Comparison of ENCODE assay signal across 10 mouse cellular contexts in the genomic region with DNA sequence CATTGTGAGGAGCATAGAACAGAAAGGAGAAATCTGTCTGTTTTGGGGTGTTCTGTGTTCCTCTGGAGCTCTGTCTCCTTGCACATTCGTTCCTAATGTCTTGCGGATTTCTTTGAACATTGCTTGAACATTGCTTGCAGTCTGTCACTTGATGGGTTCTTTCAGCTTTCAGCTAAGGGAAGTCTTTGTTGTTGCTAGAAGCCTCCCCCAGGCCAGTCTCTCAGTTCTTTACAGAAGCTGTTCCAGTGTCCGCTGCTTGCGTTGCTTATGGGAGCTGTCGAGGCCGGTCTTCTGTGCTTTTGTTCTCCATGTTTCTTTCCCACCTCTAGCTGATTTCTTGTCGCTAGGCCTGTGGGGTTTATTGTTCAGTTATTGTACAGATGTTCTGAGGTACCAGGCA. TPM values are rescaled to one million over a fixed set of nuclear protein-coding genes. Genes with fewer than 3 reads are reported as not detected.
DNase-seq lines count a peak whose midpoint lies in the region; ATAC-seq and TF ChIP-seq lines count a peak whose summit lies in the region.
"Had no signal": no experiment of that assay in that cellular context is flagged by ENCODE, and none has a peak within 500 bp of the region (broad histone marks: within the 10 kb centered on the region; RNA-seq: fewer than 3 reads in every experiment).

No protein-coding gene starts in this region.

- no peak overlapping the region for H3K4me2 ChIP-seq in heart, embryonic 11.5 days
- H3K4me2 ChIP-seq in lung, postnatal 0 days (replicated peaks; ENCODE audit: low read depth, low read length), result no peak overlapping the region
- no peak overlapping the region for H3K4me2 ChIP-seq in hindbrain, postnatal 0 days (ENCODE audit: low read depth, low read length)
- peak overlapping the region; percentile 17; the same call in 1 of the 2 replicates for H3K4me2 ChIP-seq in neural tube, embryonic 15.5 days

- TF ChIP-seq EP300 in lung, postnatal 0 days (IDR thresholded peaks at IDR 0.05), result no peak

- 64% methylated on average over 7 of the region's 7 CpGs for WGBS in heart, embryonic 11.5 days (ENCODE audit: insufficient replicate concordance)
- whole genome bisulfite sequencing in lung, postnatal 0 days, result 59% methylated on average over 7 of the region's 7 CpGs
- 29% methylated on average over 7 of the region's 7 CpGs for WGBS in hindbrain, postnatal 0 days
- WGBS in neural tube, embryonic 15.5 days, result 25% methylated on average over 7 of the region's 7 CpGs

- intact Hi-C loops in heart, postnatal 10 days (cut with DNase I), result no loop called here

- H3K36me3 ChIP-seq in heart, embryonic 11.5 days (ENCODE audit: control insufficient read depth, insufficient read depth, low read length), result no peaks in the 10 kb centered on the region
- H3K36me3 ChIP-seq in lung, postnatal 0 days (ENCODE audit: insufficient read depth, low read length), result no peaks in the 10 kb centered on the region
- H3K36me3 ChIP-seq in hindbrain, postnatal 0 days (ENCODE audit: insufficient read depth, low read length), result no peaks in the 10 kb centered on the region
- H3K36me3 ChIP-seq in neural tube, embryonic 15.5 days, result no peaks in the 10 kb centered on the region

- DNase-seq in heart, postnatal 10 days, result no peak
- no peak for DNase-seq in lung, postnatal 0 days (ENCODE audit: low spot score)
- DNase-seq in lung, postnatal 14 days, result no peak
- no peak for DNase-seq in hindbrain, postnatal 0 days (ENCODE audit: low spot score)
- DNase-seq in adrenal gland, adult (ENCODE audit: inconsistent age in 2 of 2, low spot score in 1 of 2), result no peak
- DNase-seq in layer of hippocampus, postnatal 25 days (ENCODE audit: extremely low spot score in 1 of 2, low spot score in 1 of 2), result no peak
- DNase-seq: lung, postnatal 36 days had no signal

- TF ChIP-seq CTCF in lung, postnatal 0 days (IDR thresholded peaks at IDR 0.05), result no peak
- TF ChIP-seq CTCF in hindbrain, postnatal 0 days (IDR thresholded peaks at IDR 0.05; ENCODE audit: low read depth), result no peak

- 0 out of 2 replicates have a peak overlapping the region, but pooled peaks have one; percentile 2 for H3K27ac ChIP-seq in heart, embryonic 11.5 days (ENCODE audit: low read depth, low read length)
- peak overlapping the region; percentile 49; the same call in 1 of the 2 replicates for H3K27ac ChIP-seq in lung, postnatal 0 days (ENCODE audit: low read length)
- H3K27ac ChIP-seq in hindbrain, postnatal 0 days, result peak overlapping the region; percentile 33; the same call in 1 of the 2 replicates
- peak overlapping the region; percentile 65 for H3K27ac ChIP-seq in neural tube, embryonic 15.5 days (replicated peaks)

- no peaks in the 10 kb centered on the region for H3K27me3 ChIP-seq in heart, embryonic 11.5 days (ENCODE audit: control insufficient read depth, insufficient read depth, low read length)
- H3K27me3 ChIP-seq in lung, postnatal 0 days (replicated peaks; ENCODE audit: insufficient read depth, low read length), result no peaks in the 10 kb centered on the region
- H3K27me3 ChIP-seq in hindbrain, postnatal 0 days (ENCODE audit: insufficient read depth, low read length), result no peaks in the 10 kb centered on the region
- no peaks in the 10 kb centered on the region for H3K27me3 ChIP-seq in neural tube, embryonic 15.5 days (replicated peaks)

- H3K9ac ChIP-seq in heart, embryonic 11.5 days (ENCODE audit: low read depth, low read length), result no peak overlapping the region; the same call in 1 of the 2 replicates
- H3K9ac ChIP-seq in lung, postnatal 0 days (replicated peaks; ENCODE audit: low read depth), result no peak overlapping the region
- no peak overlapping the region for H3K9ac ChIP-seq in hindbrain, postnatal 0 days (replicated peaks; ENCODE audit: low read length)
- H3K9ac ChIP-seq in neural tube, embryonic 15.5 days (replicated peaks), result no peak overlapping the region; the same call in 1 of the 2 replicates

- H3K4me1 ChIP-seq in heart, embryonic 11.5 days (ENCODE audit: control insufficient read depth, insufficient read depth, low read length), result peaks cover 50% of the 10 kb centered on the region
- H3K4me1 ChIP-seq in lung, postnatal 0 days (ENCODE audit: insufficient read depth, low read depth, low read length), result peaks cover 37% of the 10 kb centered on the region; the same call in 1 of the 2 replicates
- peaks cover 25% of the 10 kb centered on the region for H3K4me1 ChIP-seq in hindbrain, postnatal 0 days (ENCODE audit: insufficient read depth, low read length)
- H3K4me1 ChIP-seq in neural tube, embryonic 15.5 days, result peaks cover 68% of the 10 kb centered on the region

- no peaks in the 10 kb centered on the region for H3K9me3 ChIP-seq in heart, embryonic 11.5 days (replicated peaks; ENCODE audit: control insufficient read depth, low read length)
- no peaks in the 10 kb centered on the region for H3K9me3 ChIP-seq in lung, postnatal 0 days (ENCODE audit: low read length)
- no peaks in the 10 kb centered on the region for H3K9me3 ChIP-seq in hindbrain, postnatal 0 days (ENCODE audit: low read length)
- H3K9me3 ChIP-seq in neural tube, embryonic 15.5 days (replicated peaks), result no peaks in the 10 kb centered on the region

- no peak for ATAC-seq in heart, embryonic 11.5 days (replicated peaks; ENCODE audit: insufficient number of reproducible peaks, low FRiP score, low TSS enrichment)
- no peak for ATAC-seq in lung, postnatal 0 days
- no peak for ATAC-seq in hindbrain, postnatal 0 days
- ATAC-seq in neural tube, embryonic 15.5 days (ENCODE audit: low FRiP score), result no peak

- no peak overlapping the region for H3K4me3 ChIP-seq in heart, embryonic 11.5 days (ENCODE audit: low read depth, low read length)
- H3K4me3 ChIP-seq in lung, postnatal 0 days (ENCODE audit: low read depth, low read length), result no peak overlapping the region
- no peak overlapping the region for H3K4me3 ChIP-seq in hindbrain, postnatal 0 days (ENCODE audit: low read length)
- no peak overlapping the region for H3K4me3 ChIP-seq in neural tube, embryonic 15.5 days (replicated peaks)

RNA-seq across cellular contexts. Expression of a gene that starts 7.3 kb away (rescaled TPM):
- polyA plus RNA-seq in heart, embryonic 11.5 days (2014; fragmentation: Nextera tagmentation; extraction: Ambion mirVana), result 21.9 and 22.5 TPM in 2 replicates
- total RNA-seq in heart, postnatal 10 days (2021), result 10 to 100 TPM; 23.3 to 27.1 TPM
- polyA plus RNA-seq in lung, postnatal 0 days (2015; fragmentation: Nextera tagmentation; extraction: Ambion mirVana), result 23.4 and 25.2 TPM in 2 replicates
- 29.8 and 30.7 TPM in 2 replicates for total RNA-seq in hindbrain, postnatal 0 days (2014; rRNA removed)
- 25.8 and 27.2 TPM in 2 replicates for polyA plus RNA-seq in hindbrain, postnatal 0 days (2015; fragmentation: Nextera tagmentation; extraction: Ambion mirVana)
- 28.7 and 30.3 TPM in 2 replicates for polyA plus RNA-seq in neural tube, embryonic 15.5 days (2015; fragmentation: Nextera tagmentation; extraction: Ambion mirVana)
- 10 to 100 TPM; 24.8 to 28.0 TPM for total RNA-seq in layer of hippocampus, postnatal 25 days (2021)

RNA-seq across cellular contexts. Expression of a gene that starts 17.9 kb away (rescaled TPM):
- polyA plus RNA-seq in heart, embryonic 11.5 days (2014; fragmentation: Nextera tagmentation; extraction: Ambion mirVana), result not detected in 2 replicates
- total RNA-seq in heart, postnatal 10 days (2021), result not detected
- polyA plus RNA-seq in lung, postnatal 0 days (2015; fragmentation: Nextera tagmentation; extraction: Ambion mirVana), result not detected in 2 replicates
- not detected in 2 replicates for total RNA-seq in hindbrain, postnatal 0 days (2014; rRNA removed)
- polyA plus RNA-seq in hindbrain, postnatal 0 days (2015; fragmentation: Nextera tagmentation; extraction: Ambion mirVana), result not detected in 2 replicates
- polyA plus RNA-seq in neural tube, embryonic 15.5 days (2015; fragmentation: Nextera tagmentation; extraction: Ambion mirVana), result not detected in 2 replicates
- total RNA-seq in layer of hippocampus, postnatal 25 days (2021), result not detected
- polyA plus RNA-seq: cortical plate, adult 2 months had no signal

RNA-seq across cellular contexts. Expression of a gene that starts 43.0 kb away (rescaled TPM):
- 0.39 and 0.72 TPM in 2 replicates for polyA plus RNA-seq in heart, embryonic 11.5 days (2014; fragmentation: Nextera tagmentation; extraction: Ambion mirVana)
- total RNA-seq in heart, postnatal 10 days (2021), result 1 to 10 TPM in 1 of 2 experiments, under 1 TPM in 1; 0.87 to 1.1 TPM
- polyA plus RNA-seq in lung, postnatal 0 days (2015; fragmentation: Nextera tagmentation; extraction: Ambion mirVana), result 0.48 and 0.68 TPM in 2 replicates
- 0.68 TPM in 1 of 2 replicates, not detected in the other for total RNA-seq in hindbrain, postnatal 0 days (2014; rRNA removed)
- 0.26 and 0.32 TPM in 2 replicates for polyA plus RNA-seq in hindbrain, postnatal 0 days (2015; fragmentation: Nextera tagmentation; extraction: Ambion mirVana)
- polyA plus RNA-seq in neural tube, embryonic 15.5 days (2015; fragmentation: Nextera tagmentation; extraction: Ambion mirVana), result 0.08 and 1.3 TPM in 2 replicates
- total RNA-seq in layer of hippocampus, postnatal 25 days (2021), result under 1 TPM in 1 of 2 experiments, not detected in 1; 0.16 TPM

Comparison
In these comparisons a context has a peak if more than half of its experiments do, and no peak if none do; other contexts are left out.
1. H3K27ac ChIP-seq: peak in every context shown above with its lines; median percentile 65 in neural tube, embryonic 15.5 days; 49 in lung, postnatal 0 days; 33 in hindbrain, postnatal 0 days; 2 in heart, embryonic 11.5 days.